In the genomic region with DNA sequence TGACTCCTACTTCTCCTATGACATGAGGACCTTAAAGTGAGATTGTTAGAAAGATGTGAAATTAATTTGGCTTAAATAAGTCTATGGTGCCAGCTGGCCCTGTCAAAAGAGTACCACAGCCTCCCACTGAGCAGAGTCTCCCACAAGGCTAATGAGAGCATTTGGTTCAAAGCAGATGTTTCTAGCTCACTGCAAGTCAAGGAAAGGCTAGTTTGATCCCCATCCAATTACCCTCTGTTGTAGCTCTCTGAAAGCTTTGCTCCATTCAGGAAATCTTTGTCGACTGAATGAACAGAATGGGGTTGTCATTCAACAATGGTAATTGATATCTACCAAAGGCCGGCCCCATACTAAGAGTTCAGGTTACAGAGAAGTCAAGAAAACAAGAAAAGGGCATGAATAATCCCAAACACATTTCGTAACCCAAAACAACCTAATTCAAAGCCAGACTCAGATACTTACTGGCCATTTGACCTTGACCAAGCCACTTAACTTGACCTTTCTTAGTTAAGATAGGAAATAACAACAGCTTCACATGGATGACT, we compare ENCODE assay signal across 20 mouse cellular contexts. TPM values are rescaled to one million over a fixed set of nuclear protein-coding genes. Genes with fewer than 3 reads are reported as not detected.
DNase-seq lines count a peak whose midpoint lies in the region; ATAC-seq and TF ChIP-seq lines count a peak whose summit lies in the region.
"Had no signal": no experiment of that assay in that cellular context is flagged by ENCODE, and none has a peak within 500 bp of the region (broad histone marks: within the 10 kb centered on the region; RNA-seq: fewer than 3 reads in every experiment).

No protein-coding gene starts in this region.

- peaks cover 35% of the 10 kb centered on the region for H3K27me3 ChIP-seq in forebrain, embryonic 11.5 days (ENCODE audit: control insufficient read depth, insufficient read depth, low read length)
- H3K27me3 ChIP-seq in forebrain, embryonic 12.5 days = peaks cover 82% of the 10 kb centered on the region
- no peaks in the 10 kb centered on the region for H3K27me3 ChIP-seq in midbrain, postnatal 0 days (ENCODE audit: insufficient read depth, low read length)
- H3K27me3 ChIP-seq in midbrain, embryonic 16.5 days (ENCODE audit: control insufficient read depth, insufficient read depth, low read depth, low read length) = no peaks in the 10 kb centered on the region
- H3K27me3 ChIP-seq: liver, embryonic 15.5 days; neural tube, embryonic 15.5 days had no signal

- no peak overlapping the region for H3K4me3 ChIP-seq in forebrain, embryonic 11.5 days (ENCODE audit: low read depth, low read length)
- H3K4me3 ChIP-seq in forebrain, embryonic 12.5 days (replicated peaks) = no peak overlapping the region
- H3K4me3 ChIP-seq in midbrain, postnatal 0 days (ENCODE audit: low read depth, low read length) = no peak overlapping the region
- H3K4me3 ChIP-seq in midbrain, embryonic 16.5 days (ENCODE audit: low read depth, low read length) = no peak overlapping the region
- H3K4me3 ChIP-seq: embryonic facial prominence, embryonic 12.5 days; erythroblast, embryonic 14.5 days; limb, embryonic 15.5 days; liver, embryonic 15.5 days; midbrain, embryonic 12.5 days; neural tube, embryonic 15.5 days had no signal

- 0 out of 2 replicates have a peak, but pooled peaks have one; percentile 49 for ATAC-seq in forebrain, embryonic 11.5 days (replicated peaks; ENCODE audit: low FRiP score)
- no peak for ATAC-seq in forebrain, embryonic 12.5 days (ENCODE audit: low FRiP score)
- no peak for ATAC-seq in midbrain, postnatal 0 days (ENCODE audit: low FRiP score)
- no peak for ATAC-seq in midbrain, embryonic 16.5 days

- no peak for DNase-seq in forebrain, embryonic 11.5 days (ENCODE audit: low spot score)
- DNase-seq in midbrain, postnatal 0 days (ENCODE audit: low spot score) = peak; percentile 22
- peak; percentile 38 for DNase-seq in embryo, embryonic 11 days
- DNase-seq in adrenal gland, postnatal 4 days (ENCODE audit: low spot score in 2 of 2) = no peak
- DNase-seq in spleen, postnatal 4 days (ENCODE audit: low spot score in 2 of 2) = no peak
- DNase-seq: cerebellum, postnatal 14 days; gastrocnemius, postnatal 14 days; heart, adult 18-20 months; kidney, adult 9 months; kidney, postnatal 25 days; right cerebral cortex, postnatal 4 days; thymus, postnatal 36 days had no signal

- no peak overlapping the region for H3K27ac ChIP-seq in forebrain, embryonic 11.5 days (ENCODE audit: low read depth, low read length)
- no peak overlapping the region for H3K27ac ChIP-seq in forebrain, embryonic 12.5 days
- 0 out of 2 replicates have a peak overlapping the region, but pooled peaks have one; percentile 18 for H3K27ac ChIP-seq in midbrain, postnatal 0 days (ENCODE audit: low read depth, low read length)
- H3K27ac ChIP-seq in midbrain, embryonic 16.5 days (ENCODE audit: low read length) = no peak overlapping the region
- H3K27ac ChIP-seq: embryonic facial prominence, embryonic 12.5 days; limb, embryonic 15.5 days; liver, embryonic 15.5 days; midbrain, embryonic 12.5 days; neural tube, embryonic 15.5 days had no signal

- 2% methylated on average over 3 of the region's 3 CpGs for WGBS in forebrain, embryonic 11.5 days
- 7% methylated on average over 3 of the region's 3 CpGs for WGBS in forebrain, embryonic 12.5 days
- 35% methylated on average over 3 of the region's 3 CpGs for WGBS in midbrain, postnatal 0 days
- 23% methylated on average over 3 of the region's 3 CpGs for WGBS in midbrain, embryonic 16.5 days

- no peaks in the 10 kb centered on the region for H3K9me3 ChIP-seq in forebrain, embryonic 11.5 days (ENCODE audit: control insufficient read depth, low read length)
- no peaks in the 10 kb centered on the region for H3K9me3 ChIP-seq in forebrain, embryonic 12.5 days
- no peaks in the 10 kb centered on the region for H3K9me3 ChIP-seq in midbrain, postnatal 0 days (ENCODE audit: low read length)
- H3K9me3 ChIP-seq in midbrain, embryonic 16.5 days (replicated peaks; ENCODE audit: control insufficient read depth, low read length, poor library complexity, severe bottlenecking) = no peaks in the 10 kb centered on the region; the same call in 1 of the 2 replicates
- H3K9me3 ChIP-seq: embryonic facial prominence, embryonic 12.5 days; limb, embryonic 15.5 days; liver, embryonic 15.5 days; midbrain, embryonic 12.5 days; neural tube, embryonic 15.5 days had no signal

- no peaks in the 10 kb centered on the region; the same call in 1 of the 2 replicates for H3K4me1 ChIP-seq in forebrain, embryonic 11.5 days (replicated peaks; ENCODE audit: control insufficient read depth, insufficient read depth, low read length)
- peaks cover 13% of the 10 kb centered on the region for H3K4me1 ChIP-seq in forebrain, embryonic 12.5 days
- no peaks in the 10 kb centered on the region for H3K4me1 ChIP-seq in midbrain, postnatal 0 days (ENCODE audit: insufficient read depth, low read length)
- H3K4me1 ChIP-seq in midbrain, embryonic 16.5 days (ENCODE audit: control insufficient read depth, insufficient read depth, low read length) = no peaks in the 10 kb centered on the region
- H3K4me1 ChIP-seq: embryonic facial prominence, embryonic 12.5 days; limb, embryonic 15.5 days; neural tube, embryonic 15.5 days had no signal

- no peaks in the 10 kb centered on the region for H3K36me3 ChIP-seq in forebrain, embryonic 11.5 days (ENCODE audit: control insufficient read depth, insufficient read depth, low read length)
- H3K36me3 ChIP-seq in forebrain, embryonic 12.5 days (replicated peaks) = no peaks in the 10 kb centered on the region
- no peaks in the 10 kb centered on the region for H3K36me3 ChIP-seq in midbrain, postnatal 0 days (ENCODE audit: insufficient read depth, low read length)
- no peaks in the 10 kb centered on the region for H3K36me3 ChIP-seq in midbrain, embryonic 16.5 days (ENCODE audit: control insufficient read depth, insufficient read depth, low read length)
- H3K36me3 ChIP-seq: embryonic facial prominence, embryonic 12.5 days; limb, embryonic 15.5 days; liver, embryonic 15.5 days; midbrain, embryonic 12.5 days; neural tube, embryonic 15.5 days had no signal

- no peak overlapping the region for H3K9ac ChIP-seq in forebrain, embryonic 11.5 days (ENCODE audit: low read length)
- H3K9ac ChIP-seq in forebrain, embryonic 12.5 days = no peak overlapping the region
- H3K9ac ChIP-seq in midbrain, postnatal 0 days (replicated peaks; ENCODE audit: low read length, poor library complexity, severe bottlenecking) = no peak overlapping the region
- no peak overlapping the region for H3K9ac ChIP-seq in midbrain, embryonic 16.5 days (ENCODE audit: low read depth, low read length)
- H3K9ac ChIP-seq: embryonic facial prominence, embryonic 12.5 days; limb, embryonic 15.5 days; liver, embryonic 15.5 days; midbrain, embryonic 12.5 days; neural tube, embryonic 15.5 days had no signal

- TF ChIP-seq CTCF in midbrain, postnatal 0 days (IDR thresholded peaks at IDR 0.05) = no peak

- H3K4me2 ChIP-seq in forebrain, embryonic 11.5 days (ENCODE audit: low read depth, low read length, severe bottlenecking) = no peak overlapping the region
- no peak overlapping the region for H3K4me2 ChIP-seq in forebrain, embryonic 12.5 days
- H3K4me2 ChIP-seq in midbrain, postnatal 0 days (ENCODE audit: low read depth, low read length, poor library complexity, severe bottlenecking) = no peak overlapping the region
- H3K4me2 ChIP-seq in midbrain, embryonic 16.5 days (ENCODE audit: low read length) = no peak overlapping the region
- H3K4me2 ChIP-seq: embryonic facial prominence, embryonic 12.5 days; limb, embryonic 15.5 days; liver, embryonic 15.5 days; midbrain, embryonic 12.5 days; neural tube, embryonic 15.5 days had no signal

RNA-seq across cellular contexts. Expression of a gene that starts 16.0 kb away (rescaled TPM):
- 46.1 and 46.4 TPM in 2 replicates for polyA plus RNA-seq in forebrain, embryonic 11.5 days (2014; fragmentation: Nextera tagmentation; extraction: Ambion mirVana)
- 44.6 and 52.7 TPM in 2 replicates for polyA plus RNA-seq in forebrain, embryonic 12.5 days (2016; fragmentation: Nextera tagmentation; extraction: Ambion mirVana)
- total RNA-seq in midbrain, postnatal 0 days (2014; rRNA removed) = 53.6 and 57.3 TPM in 2 replicates
- 66.8 TPM in 2 replicates for polyA plus RNA-seq in midbrain, postnatal 0 days (2015; fragmentation: Nextera tagmentation; extraction: Ambion mirVana)
- 92.3 and 97.8 TPM in 2 replicates for polyA plus RNA-seq in midbrain, embryonic 16.5 days (2015; fragmentation: Nextera tagmentation; extraction: Ambion mirVana)
- 10 to 100 TPM; 60.9 to 62.2 TPM for total RNA-seq in adrenal gland, postnatal 4 days (2021)

Comparison
In these comparisons a context has a peak if more than half of its experiments do, and no peak if none do; other contexts are left out.
1. DNase-seq: peak in midbrain, postnatal 0 days (single experiment) and embryo, embryonic 11 days (single experiment); none in forebrain, embryonic 11.5 days (single experiment), adrenal gland, postnatal 4 days (0 of 2) and spleen, postnatal 4 days (0 of 2).